Mouse (Mus musculus): ENCODE measurements at regions not wholly inside any gene's neighbourhood (a gene's known extent, or its start where the extent isn't known, plus 50 kb on each side); places are given as distances from the start of the nearest gene placed in this dataset.

DNA sequence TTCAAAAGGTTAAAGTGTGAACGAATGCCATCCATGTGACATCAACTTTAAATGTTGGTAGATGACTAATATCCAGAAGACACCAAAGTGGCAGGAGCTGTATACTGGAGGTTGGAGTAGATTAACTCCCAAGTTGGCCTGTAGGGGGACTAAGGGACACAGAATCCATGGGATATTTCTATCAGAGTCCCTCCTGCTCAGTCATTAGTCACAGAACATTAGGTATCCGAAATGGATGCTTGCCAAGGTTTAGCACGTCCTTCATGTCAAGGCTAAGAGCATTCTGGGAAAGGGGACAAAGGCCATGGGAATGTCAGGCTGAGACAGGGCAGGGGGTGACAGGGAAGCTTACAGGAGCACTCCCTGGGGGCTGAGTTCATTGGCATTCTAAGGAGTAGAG lies 211.8 kb downstream of the 1500009L16Rik start:
- no peak for TF ChIP-seq MYOG (IDR thresholded peaks at IDR 0.05; ENCODE audit: control insufficient read depth in 1 of 3, insufficient read depth in 1 of 3, insufficient read length in 2 of 3, low read depth in 2 of 3)
- TF ChIP-seq POLR2A (IDR thresholded peaks at IDR 0.05; ENCODE audit: insufficient read length, low read depth), result no peak
- TF ChIP-seq POLR2AphosphoS2 (IDR thresholded peaks at IDR 0.05; ENCODE audit: insufficient read length, low read depth), result no peak
- no peak for TF ChIP-seq TCF12 (IDR thresholded peaks at IDR 0.05; ENCODE audit: insufficient read depth, poor library complexity, severe bottlenecking)
- no peak for TF ChIP-seq MAX (IDR thresholded peaks at IDR 0.05; ENCODE audit: low read depth)
- no peak for TF ChIP-seq CEBPB (IDR thresholded peaks at IDR 0.05; ENCODE audit: insufficient read depth, poor library complexity, severe bottlenecking)
- TF ChIP-seq MYOD1 (IDR thresholded peaks at IDR 0.05; ENCODE audit: control insufficient read depth in 1 of 3, insufficient read length in 2 of 3, low read depth in 2 of 3), result no peak
- no peak for TF ChIP-seq USF1 (IDR thresholded peaks at IDR 0.05; ENCODE audit: low read depth)
- no peak for TF ChIP-seq E2F4 (IDR thresholded peaks at IDR 0.05; ENCODE audit: insufficient read depth)
- no peak for TF ChIP-seq REST (IDR thresholded peaks at IDR 0.05; ENCODE audit: insufficient read depth, insufficient read length)
